Mouse (Mus musculus) ovary, adult 2 months (tissue): Measurements from ENCODE around the gene Vwa8. TPM values are rescaled to one million over a fixed set of nuclear protein-coding genes. Genes with fewer than 3 reads are reported as not detected.

Source experiments
- polyA plus RNA-seq: library from polyadenylated mRNA; depleted of rRNA; stranded (reverse); fragments of >200 nt; gene quantifications from 2 replicates; pipeline ENCODE4 v1.2.3, GENCODE M21; 2012; rRNA removed

The Vwa8 gene
- 12.5 and 14.6 TPM in 2 replicates for polyA plus RNA-seq

DNA sequence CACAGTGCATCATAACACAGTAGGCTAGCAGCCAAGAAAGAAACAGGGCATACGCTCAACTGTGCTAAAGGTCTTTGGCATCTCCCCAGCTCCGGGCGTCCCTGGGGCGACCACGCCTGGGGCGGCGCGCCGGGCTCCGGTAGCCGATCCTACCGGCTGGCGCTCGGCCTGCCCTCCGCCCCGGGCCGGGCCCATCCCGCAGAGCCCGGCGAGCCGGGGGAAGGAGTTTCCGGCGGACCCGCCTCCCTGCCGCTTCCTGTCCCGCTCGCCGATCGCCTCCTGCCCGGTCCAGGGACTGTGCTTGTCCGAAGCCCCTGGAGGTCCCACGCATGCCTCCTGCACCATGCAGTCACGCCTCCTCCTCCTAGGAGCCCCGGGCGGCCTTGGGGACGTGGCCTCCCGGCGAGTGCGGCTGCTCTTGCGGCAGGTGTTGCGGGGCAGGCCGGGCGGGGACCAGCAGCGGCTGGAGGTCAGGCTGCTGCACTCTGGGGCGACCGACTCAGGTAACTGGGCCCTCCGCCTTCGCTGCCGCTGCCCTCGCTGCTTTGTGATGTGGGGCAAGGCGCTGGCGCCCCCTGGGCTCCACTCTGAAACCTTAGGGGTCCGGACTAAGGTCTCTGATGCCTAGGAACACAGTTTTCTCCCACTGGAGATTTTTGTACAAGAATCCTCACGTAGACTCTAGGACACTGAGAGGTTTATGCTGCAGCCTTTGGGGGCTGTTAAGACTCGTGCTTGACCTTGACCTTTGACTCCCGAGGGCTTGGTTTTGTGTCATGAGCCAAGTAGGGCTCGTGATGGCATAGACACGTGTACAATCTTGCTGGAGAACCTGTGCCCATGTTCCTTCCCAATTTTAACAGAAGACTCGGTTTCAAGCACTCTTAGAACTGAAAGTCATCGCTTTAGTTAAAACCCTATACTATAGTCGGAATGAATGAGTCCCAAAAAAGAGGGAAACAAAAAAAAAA lies at the start of gene Vwa8:
Vwa8 (plus strand) TSS at position 112 of the 971 bp plus-strand sequence.

Other genes with a start within 250 kb of the Vwa8 start
- gene Dgkh, start 116.3 kb upstream of the Vwa8 start, polyA plus RNA-seq: 2.5 TPM in 2 replicates